Mouse (Mus musculus): ENCODE data around the gene Tprkb. TPM values are rescaled to one million over a fixed set of nuclear protein-coding genes. Genes with fewer than 3 reads are reported as not detected.

Gene Tprkb
- polyA plus RNA-seq, 1 experiment from 2014 or later: 34.8 TPM

Other genes with a start within 250 kb of the Tprkb start
- not detected in 2 replicates for gene Nat8f7, start 198.7 kb upstream of the Tprkb start, polyA plus RNA-seq (2015; fragmentation: Nextera tagmentation; extraction: Ambion mirVana)
- not detected in 2 replicates for gene Nat8f3, start 146.1 kb upstream of the Tprkb start, polyA plus RNA-seq (2015; fragmentation: Nextera tagmentation; extraction: Ambion mirVana)
- not detected in 2 replicates for gene Nat8f6, start 90.9 kb upstream of the Tprkb start, polyA plus RNA-seq (2015; fragmentation: Nextera tagmentation; extraction: Ambion mirVana)
- gene Nat8f5, start 90.9 kb upstream of the Tprkb start, polyA plus RNA-seq (2015; fragmentation: Nextera tagmentation; extraction: Ambion mirVana): not detected in 2 replicates
- gene Nat8, start 79.8 kb upstream of the Tprkb start, polyA plus RNA-seq (2015; fragmentation: Nextera tagmentation; extraction: Ambion mirVana): 0.13 TPM in 1 of 2 replicates, not detected in the other
- not detected in 2 replicates for gene Nat8f2, start 42.7 kb upstream of the Tprkb start, polyA plus RNA-seq (2015; fragmentation: Nextera tagmentation; extraction: Ambion mirVana)
- gene Nat8f4, start 7.0 kb upstream of the Tprkb start, polyA plus RNA-seq (2015; fragmentation: Nextera tagmentation; extraction: Ambion mirVana): 1.5 and 1.8 TPM in 2 replicates
- 4.2 and 4.7 TPM in 2 replicates for gene Nat8f1, start 3.8 kb downstream of the Tprkb start, polyA plus RNA-seq (2015; fragmentation: Nextera tagmentation; extraction: Ambion mirVana)
- 44.2 and 51.4 TPM in 2 replicates for gene Dusp11, start 49.8 kb downstream of the Tprkb start, polyA plus RNA-seq (2015; fragmentation: Nextera tagmentation; extraction: Ambion mirVana)
- not detected in 2 replicates for gene Figla, start 104.3 kb downstream of the Tprkb start, polyA plus RNA-seq (2015; fragmentation: Nextera tagmentation; extraction: Ambion mirVana)
- gene Add2, start 116.8 kb downstream of the Tprkb start, polyA plus RNA-seq (2015; fragmentation: Nextera tagmentation; extraction: Ambion mirVana): 2.0 and 2.3 TPM in 2 replicates